Mouse (Mus musculus) stomach, embryonic 15.5 days (tissue): Measurements from ENCODE around the gene Eif4g1. TPM values are rescaled to one million over a fixed set of nuclear protein-coding genes. Genes with fewer than 3 reads are reported as not detected.

Source experiments
- ATAC-seq: fragments of 200-750 bp; cut with Nextera tagmentation; 2 replicates; pipeline ENCODE4 v1.8.0; 2017; ENCODE audit warnings: low read depth, moderate number of reproducible peaks, moderate TSS enrichment; ENCODE audit not compliant: insufficient read depth, low FRiP score
- H3K27ac ChIP-seq: fragments of 300-500 bp; sonication (generic); 2 replicates; pipeline ENCODE4 v1.5.1; 2015; ENCODE audit warnings: mild to moderate bottlenecking, inconsistent platforms
- H3K27me3 ChIP-seq: fragments of 300-500 bp; sonication (generic); replicated peaks from 2 replicates; pipeline ENCODE4 v1.6.1; 2015; ENCODE audit warnings: inconsistent platforms
- H3K36me3 ChIP-seq: fragments of 300-500 bp; sonication (generic); 2 replicates; pipeline ENCODE4 v1.6.1; 2015; ENCODE audit warnings: inconsistent platforms
- H3K4me1 ChIP-seq: fragments of 300-500 bp; sonication (generic); 2 replicates; pipeline ENCODE4 v1.6.1; 2015; ENCODE audit warnings: inconsistent platforms
- H3K4me2 ChIP-seq: fragments of 300-500 bp; sonication (generic); 2 replicates; pipeline ENCODE4 v1.6.1; 2015; ENCODE audit warnings: mild to moderate bottlenecking, inconsistent platforms
- H3K4me3 ChIP-seq: fragments of 300-500 bp; sonication (generic); replicated peaks from 2 replicates; pipeline ENCODE4 v1.5.1; 2015; ENCODE audit warnings: inconsistent platforms
- H3K9ac ChIP-seq: fragments of 300-500 bp; sonication (generic); 2 replicates; pipeline ENCODE4 v1.6.1; 2015; ENCODE audit warnings: inconsistent platforms
- H3K9me3 ChIP-seq: fragments of 300-500 bp; sonication (generic); 2 replicates; pipeline ENCODE4 v1.6.1; 2016; ENCODE audit warnings: inconsistent platforms
- WGBS: fragments of 180-500 bp; shearing (Covaris S2); methylation state at CpG from one replicate; pipeline ENCODE4 v1.1.7; 2015; 5-methylcytosine and 5-hydroxymethylcytosine counted together
- polyA plus RNA-seq: library from polyadenylated mRNA; unstranded; fragments of >200 nt; fragmentation: Nextera tagmentation; extraction: Ambion mirVana; gene quantifications from 2 replicates; pipeline ENCODE4 v1.2.1, GENCODE M21; 2015

The Eif4g1 gene
- polyA plus RNA-seq, 1 experiment from 2014 or later = 168 TPM

- peaks cover 4% of the 10 kb centered on the region; the same call in 1 of the 2 replicates for H3K36me3 ChIP-seq
- H3K4me3 ChIP-seq = no peak overlapping the region
- 73% methylated on average over 5 of the region's 5 CpGs for WGBS
- H3K4me2 ChIP-seq = no peak overlapping the region
- no peak overlapping the region for H3K9ac ChIP-seq
- H3K4me1 ChIP-seq = peaks cover 33% of the 10 kb centered on the region
- ATAC-seq = no peak
- H3K27me3 ChIP-seq = 0 out of 2 replicates have a peak, but pooled peaks cover 5% of the 10 kb centered on the region
- H3K27ac ChIP-seq = no peak overlapping the region
- no peaks in the 10 kb centered on the region for H3K9me3 ChIP-seq
Observed at GRCm38 (mm10) chr16:20699266-20699665, 31.2 kb downstream of the Eif4g1 start.

DNA sequence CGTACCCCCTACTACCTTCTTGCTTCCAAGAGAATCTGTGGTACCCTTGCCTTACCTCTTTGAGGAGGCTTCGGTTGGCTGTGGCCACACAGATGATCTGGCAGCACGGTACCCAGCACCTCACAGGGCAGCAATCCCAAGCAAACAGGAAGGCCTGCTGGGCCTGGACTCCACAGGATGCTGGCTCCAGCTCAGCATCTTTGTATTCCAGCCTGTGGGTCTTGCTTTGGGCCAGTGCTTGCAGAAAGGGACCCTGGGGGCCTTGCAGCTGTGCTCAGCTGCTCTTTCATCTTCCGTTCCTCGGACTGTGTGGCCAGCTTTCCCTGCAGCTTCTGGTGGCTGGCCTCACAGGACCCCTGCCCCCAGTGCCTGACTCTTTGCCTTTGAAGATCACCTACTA lies 31.9 kb downstream of the Eif4g1 start:
- Histone ChIP-seq H3K36me3 (peaks cover 4% of the 10 kb centered on the region; the same call in 1 of the 2 replicates), H3K27me3 (0 out of 2 replicates have a peak, but pooled peaks cover 5% of the 10 kb centered on the region), H3K27ac (no peak overlapping the region), H3K9me3 (no peaks in the 10 kb centered on the region), H3K4me1 (peaks cover 27% of the 10 kb centered on the region), H3K4me2 (no peak overlapping the region), H3K4me3 (no peak overlapping the region), H3K9ac (no peak overlapping the region)
- ATAC-seq = no peak
- 59% methylated on average over 5 of the region's 5 CpGs for WGBS

- no peak for ATAC-seq
- WGBS = 53% methylated on average over 7 of the region's 7 CpGs
- Histone ChIP-seq H3K4me1 (peaks cover 15% of the 10 kb centered on the region), H3K4me2 (0 out of 2 replicates have a peak overlapping the region, but pooled peaks have one; percentile 1), H3K9me3 (no peaks in the 10 kb centered on the region), H3K27ac (peak overlapping the region; percentile 40; the same call in 1 of the 2 replicates), H3K4me3 (no peak overlapping the region), H3K27me3 (no peaks in the 10 kb centered on the region), H3K36me3 (peaks cover 4% of the 10 kb centered on the region; the same call in 1 of the 2 replicates), H3K9ac (no peak overlapping the region)
Observed at GRCm38 (mm10) chr16:20701316-20701715, 33.2 kb downstream of the Eif4g1 start.

DNA sequence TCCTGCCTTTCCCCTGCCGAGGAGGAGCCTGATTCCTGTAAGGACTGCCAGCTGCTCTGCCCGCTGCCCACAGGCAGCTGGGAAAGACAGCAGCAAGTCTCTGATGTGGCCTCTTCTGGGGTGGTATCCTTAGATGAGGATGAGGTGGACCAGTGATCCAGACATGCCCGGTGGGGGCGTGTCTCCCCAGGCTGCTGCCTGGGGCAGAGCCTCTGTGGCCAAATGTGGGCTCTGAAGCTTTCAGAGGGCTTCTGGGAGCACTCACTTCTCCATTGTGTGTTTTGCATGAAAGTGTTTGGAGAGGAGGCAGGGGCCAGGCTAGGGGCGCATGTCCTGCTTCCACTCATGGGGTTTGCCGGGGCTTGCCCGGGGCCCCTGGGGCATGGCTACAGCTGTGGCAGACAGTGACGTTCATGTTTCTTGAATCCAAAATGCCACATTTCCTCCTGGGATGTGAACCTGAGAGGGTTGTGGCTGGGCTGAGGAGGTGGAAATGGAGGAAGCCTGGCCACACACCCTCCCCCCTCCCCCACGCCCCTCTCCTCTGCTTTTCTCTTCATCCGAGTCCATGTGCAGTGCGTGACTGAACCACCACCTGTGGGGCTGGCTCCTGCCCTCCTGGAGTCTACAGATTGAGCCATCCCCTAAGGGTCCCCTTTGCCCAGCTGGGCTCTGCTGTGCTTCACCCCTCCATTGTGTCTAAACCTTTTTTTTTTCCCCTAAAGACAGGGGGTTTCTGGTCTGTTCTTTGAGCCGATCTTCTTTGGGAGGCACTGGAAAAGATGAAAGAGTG lies 33.8 kb downstream of the Eif4g1 start:
- Histone ChIP-seq H3K9me3 (no peaks in the 10 kb centered on the region), H3K4me3 (no peak overlapping the region), H3K4me1 (peaks cover 15% of the 10 kb centered on the region), H3K27ac (peak overlapping the region; percentile 40; the same call in 1 of the 2 replicates), H3K36me3 (peaks cover 9% of the 10 kb centered on the region; the same call in 1 of the 2 replicates), H3K4me2 (0 out of 2 replicates have a peak overlapping the region, but pooled peaks have one; percentile 1), H3K27me3 (no peaks in the 10 kb centered on the region), H3K9ac (no peak overlapping the region)
- ATAC-seq = no peak
- 27% methylated on average over 11 of the region's 12 CpGs for WGBS

DNA sequence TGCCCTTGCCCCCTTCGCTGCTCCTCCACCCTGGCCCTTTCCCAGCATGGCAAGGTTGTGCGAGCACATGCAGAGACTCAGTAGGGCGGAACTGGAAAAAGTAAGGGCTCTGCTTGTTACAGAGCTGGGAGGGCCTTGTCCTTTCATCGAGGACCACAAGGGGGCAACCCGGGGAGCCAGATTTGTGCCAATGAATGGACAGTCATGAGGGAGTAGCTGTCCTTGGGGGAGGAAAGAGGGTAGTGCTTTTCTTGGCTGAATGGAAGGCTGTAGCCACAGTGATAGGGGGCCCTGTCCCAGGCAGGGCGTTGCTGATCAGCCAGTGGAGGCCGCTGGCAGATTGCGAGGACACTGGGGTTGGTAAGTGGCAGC lies 34.4 kb downstream of the Eif4g1 start:
- Histone ChIP-seq H3K36me3 (peaks cover 12% of the 10 kb centered on the region), H3K27me3 (no peaks in the 10 kb centered on the region), H3K9ac (no peak overlapping the region), H3K9me3 (no peaks in the 10 kb centered on the region), H3K27ac (no peak overlapping the region), H3K4me1 (peaks cover 15% of the 10 kb centered on the region), H3K4me2 (0 out of 2 replicates have a peak overlapping the region, but pooled peaks have one; percentile 1), H3K4me3 (no peak overlapping the region)
- peak; percentile 76 for ATAC-seq
- WGBS = 13% methylated on average over 8 of the region's 8 CpGs

DNA sequence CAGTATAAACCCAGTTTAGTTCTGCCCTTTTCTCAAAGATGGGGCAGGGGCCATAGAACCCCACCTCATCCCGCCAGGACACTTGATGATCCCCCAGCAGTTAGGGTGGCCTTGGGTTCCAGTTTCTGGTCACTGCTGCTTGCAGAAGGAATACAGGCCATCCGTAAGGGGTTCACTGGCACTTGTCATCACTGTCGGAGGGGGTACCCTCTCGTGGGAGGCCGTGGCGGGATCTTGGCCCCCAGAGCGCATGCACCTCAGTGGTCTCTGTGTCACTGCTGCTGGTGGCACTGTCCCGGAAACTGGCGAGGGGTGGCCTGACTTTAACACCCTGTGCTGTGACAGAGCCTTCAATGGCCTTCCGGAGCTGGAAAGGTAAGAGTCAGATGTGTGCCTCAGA lies 35.0 kb downstream of the Eif4g1 start:
- 91% methylated on average over 10 of the region's 10 CpGs for WGBS
- no peak overlapping the region for H3K4me3 ChIP-seq
- no peak for ATAC-seq
- H3K4me2 ChIP-seq = no peak overlapping the region
- H3K27me3 ChIP-seq = no peaks in the 10 kb centered on the region
- H3K9ac ChIP-seq = no peak overlapping the region
- H3K9me3 ChIP-seq = no peaks in the 10 kb centered on the region
- H3K27ac ChIP-seq = no peak overlapping the region
- H3K4me1 ChIP-seq = peaks cover 15% of the 10 kb centered on the region
- peaks cover 18% of the 10 kb centered on the region for H3K36me3 ChIP-seq

- Histone ChIP-seq H3K4me2 (no peak overlapping the region), H3K4me1 (peaks cover 15% of the 10 kb centered on the region), H3K9ac (no peak overlapping the region), H3K27ac (no peak overlapping the region), H3K4me3 (no peak overlapping the region), H3K27me3 (no peaks in the 10 kb centered on the region), H3K36me3 (peaks cover 18% of the 10 kb centered on the region), H3K9me3 (no peaks in the 10 kb centered on the region)
- 0 out of 2 replicates have a peak, but pooled peaks have one; percentile 15 for ATAC-seq
- WGBS = 84% methylated on average over 6 of the region's 6 CpGs
Observed at GRCm38 (mm10) chr16:20703699-20704400, 35.7 kb downstream of the Eif4g1 start.

- H3K4me3 ChIP-seq = no peak overlapping the region
- H3K9ac ChIP-seq = no peak overlapping the region
- no peak for ATAC-seq
- 84% methylated on average over 3 of the region's 3 CpGs for WGBS
- no peaks in the 10 kb centered on the region for H3K27me3 ChIP-seq
- no peak overlapping the region for H3K4me2 ChIP-seq
- no peak overlapping the region for H3K27ac ChIP-seq
- H3K9me3 ChIP-seq = no peaks in the 10 kb centered on the region
- H3K4me1 ChIP-seq = peaks cover 15% of the 10 kb centered on the region
- H3K36me3 ChIP-seq = peaks cover 22% of the 10 kb centered on the region
Observed at GRCm38 (mm10) chr16:20705786-20706185, 37.7 kb downstream of the Eif4g1 start.

- H3K4me3 ChIP-seq = no peak overlapping the region
- H3K4me1 ChIP-seq = peaks cover 12% of the 10 kb centered on the region
- 0 out of 2 replicates have a peak, but pooled peaks have one; percentile 14 for ATAC-seq
- 88% methylated on average over 2 of the region's 2 CpGs for WGBS
- H3K9me3 ChIP-seq = no peaks in the 10 kb centered on the region
- H3K27ac ChIP-seq = no peak overlapping the region
- H3K4me2 ChIP-seq = no peak overlapping the region
- no peak overlapping the region for H3K9ac ChIP-seq
- H3K27me3 ChIP-seq = no peaks in the 10 kb centered on the region
- H3K36me3 ChIP-seq = peaks cover 29% of the 10 kb centered on the region
Observed at GRCm38 (mm10) chr16:20706407-20707055, 38.4 kb downstream of the Eif4g1 start.

DNA sequence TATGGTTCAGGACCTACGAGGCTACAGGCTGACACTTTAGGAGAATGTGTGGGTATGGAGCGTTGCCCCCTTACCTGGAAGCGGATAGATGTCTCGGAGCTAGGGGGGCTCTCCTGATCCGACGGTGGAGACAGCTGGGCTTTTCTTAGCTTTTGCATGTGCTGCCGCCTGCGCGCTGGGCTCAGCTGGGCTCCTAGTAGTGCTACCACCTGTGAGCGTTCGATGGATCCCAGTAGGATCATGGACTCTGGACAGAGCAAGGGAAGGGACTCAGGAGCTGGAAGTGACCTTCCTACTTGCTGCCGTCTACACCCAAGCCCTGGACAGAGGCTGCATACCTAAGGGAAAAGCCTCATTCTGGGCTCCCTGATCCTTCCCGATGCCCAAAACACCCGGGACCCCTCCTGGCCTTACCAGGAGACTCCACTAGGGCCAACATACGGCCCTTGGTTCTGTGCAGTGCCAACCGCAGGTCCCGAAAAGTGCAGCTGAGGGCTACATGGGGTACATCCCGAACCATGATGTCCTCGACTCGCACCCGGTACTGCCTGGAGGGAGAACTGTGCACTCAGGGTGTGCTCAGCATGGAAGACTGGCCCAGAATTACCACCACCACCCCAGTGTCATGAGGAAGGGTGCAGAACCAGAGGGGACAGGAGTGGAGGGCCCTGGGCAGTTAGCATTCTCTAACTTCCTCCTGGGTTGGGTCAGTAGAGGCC lies 40.3 kb downstream of the Eif4g1 start:
- Histone ChIP-seq H3K4me1 (no peaks in the 10 kb centered on the region), H3K27ac (no peak overlapping the region), H3K36me3 (peaks cover 36% of the 10 kb centered on the region), H3K27me3 (no peaks in the 10 kb centered on the region), H3K9me3 (no peaks in the 10 kb centered on the region), H3K4me2 (no peak overlapping the region), H3K4me3 (no peak overlapping the region), H3K9ac (no peak overlapping the region)
- no peak for ATAC-seq
- 94% methylated on average over 21 of the region's 21 CpGs for WGBS
